Mouse (Mus musculus) limb, embryonic 10.5 days (tissue): ENCODE measurements around the gene Aacs. TPM values are rescaled to one million over a fixed set of nuclear protein-coding genes. Genes with fewer than 3 reads are reported as not detected.
"Not testable (repeated sequence)": the region's sequence is repeated elsewhere in the genome, so short reads cannot be mapped to it uniquely, and the experiment has no call there.

Experiments used
- DNase-seq: peaks from one replicate; pipeline ENCODE4 v3.0.0-alpha.2; 2017; ENCODE audit warnings: low spot score
- H3K27ac ChIP-seq: fragments of 300-500 bp; sonication (generic); 2 replicates; pipeline ENCODE4 v1.5.1; 2016; ENCODE audit warnings: mild to moderate bottlenecking
- H3K27me3 ChIP-seq: fragments of 300-500 bp; sonication (generic); 2 replicates; pipeline ENCODE4 v1.6.1; 2016; ENCODE audit warnings: low read depth, mild to moderate bottlenecking; ENCODE audit not compliant: poor library complexity, severe bottlenecking
- H3K36me3 ChIP-seq: fragments of 300-500 bp; sonication (generic); 2 replicates; pipeline ENCODE4 v1.6.1; 2016; ENCODE audit warnings: mild to moderate bottlenecking, moderate library complexity
- H3K4me1 ChIP-seq: fragments of 300-500 bp; sonication (generic); 2 replicates; pipeline ENCODE4 v1.6.1; 2016
- H3K4me3 ChIP-seq: fragments of 300-500 bp; sonication (generic); 2 replicates; pipeline ENCODE4 v1.5.1; 2016; ENCODE audit warnings: mild to moderate bottlenecking, moderate library complexity
- H3K9me3 ChIP-seq: fragments of 300-500 bp; sonication (generic); replicated peaks from 2 replicates; pipeline ENCODE4 v1.6.1; 2016; ENCODE audit warnings: mild to moderate bottlenecking
- WGBS: fragments of 180-500 bp; shearing (Covaris S2); methylation state at CpG from one replicate; pipeline ENCODE4 v1.1.7; 2016; 5-methylcytosine and 5-hydroxymethylcytosine counted together
- polyA plus RNA-seq: library from polyadenylated mRNA; unstranded; fragments of >200 nt; fragmentation: Nextera tagmentation; extraction: Ambion mirVana; gene quantifications from 2 replicates; pipeline ENCODE4 v1.2.1, GENCODE M21; 2016

The Aacs gene
- polyA plus RNA-seq: 56.7 and 57.9 TPM in 2 replicates

DNA sequence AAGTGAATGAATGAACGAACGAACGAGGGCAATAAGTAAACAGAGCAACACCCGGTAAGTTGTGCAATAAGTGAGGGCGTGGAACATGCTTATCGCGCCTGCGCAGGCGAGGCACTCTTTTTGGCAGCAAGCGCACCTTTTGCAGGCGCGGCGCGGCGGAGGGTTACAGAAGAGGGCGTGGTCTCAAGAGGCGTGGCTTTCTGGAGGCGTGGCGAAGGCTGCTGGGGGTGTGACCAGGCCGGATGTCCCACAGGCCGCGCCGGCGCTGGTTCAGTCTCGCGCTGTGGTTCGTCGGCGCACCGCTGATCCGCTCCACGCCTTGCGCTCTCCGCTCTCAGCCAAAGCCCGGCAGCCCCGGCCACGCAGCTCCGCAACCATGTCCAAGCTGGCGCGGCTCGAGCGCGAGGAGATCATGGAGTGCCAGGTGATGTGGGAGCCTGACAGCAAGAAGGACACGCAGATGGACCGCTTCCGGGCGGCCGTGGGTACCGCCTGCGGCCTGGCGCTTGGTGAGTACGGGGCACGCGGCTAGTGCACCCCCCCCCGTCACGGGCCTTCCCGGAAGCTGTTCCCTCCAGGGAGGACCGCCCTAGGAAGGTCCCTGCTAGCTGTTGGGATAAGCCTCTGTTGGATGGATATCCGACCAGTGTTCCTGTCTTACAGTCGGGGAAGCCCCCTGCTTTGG, at the start of gene Aacs:
TSS of gene Aacs (plus strand) at position 214 of the 685 bp plus-strand sequence.
- Histone ChIP-seq H3K9me3 (no peaks in the 10 kb centered on the region), H3K27me3 (no peaks in the 10 kb centered on the region), H3K36me3 (peaks cover 20% of the 10 kb centered on the region), H3K27ac (peak within 1 kb of the TSS; percentile 84), H3K4me3 (peak within 1 kb of the TSS; percentile 79), H3K4me1 (peaks cover 36% of the 10 kb centered on the region)
- DNase-seq: peak; percentile 99
- under 1% methylated on average over 60 of the region's 60 CpGs for WGBS

DNA sequence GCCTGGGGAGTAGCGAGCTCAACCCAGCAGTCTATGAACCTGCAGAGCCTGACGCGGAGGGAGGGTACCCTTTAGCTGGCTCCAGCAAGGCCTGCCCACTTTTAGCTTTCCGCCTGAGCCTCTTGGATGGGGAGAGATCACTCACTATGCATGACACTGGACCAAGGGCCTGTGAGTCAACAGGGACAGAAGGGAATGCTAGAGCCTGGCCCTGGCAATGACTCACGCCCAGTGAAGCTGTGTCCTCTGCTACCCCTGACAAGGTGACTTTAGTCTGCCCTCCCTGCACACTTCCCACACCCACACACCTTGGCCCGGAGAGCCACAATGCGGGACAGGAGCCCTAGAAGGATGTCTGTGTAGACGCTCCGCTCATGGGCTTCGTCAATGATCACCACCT, 49.3 kb upstream of the Aacs start:
- WGBS: 97% methylated on average over 10 of the region's 10 CpGs
- no peak overlapping the region for H3K4me3 ChIP-seq
- H3K4me1 ChIP-seq: no peaks in the 10 kb centered on the region
- H3K36me3 ChIP-seq: peaks cover 100% of the 10 kb centered on the region
- no peaks in the 10 kb centered on the region for H3K27me3 ChIP-seq
- no peak overlapping the region for H3K27ac ChIP-seq
- no peaks in the 10 kb centered on the region for H3K9me3 ChIP-seq
- no peak for DNase-seq

DNA sequence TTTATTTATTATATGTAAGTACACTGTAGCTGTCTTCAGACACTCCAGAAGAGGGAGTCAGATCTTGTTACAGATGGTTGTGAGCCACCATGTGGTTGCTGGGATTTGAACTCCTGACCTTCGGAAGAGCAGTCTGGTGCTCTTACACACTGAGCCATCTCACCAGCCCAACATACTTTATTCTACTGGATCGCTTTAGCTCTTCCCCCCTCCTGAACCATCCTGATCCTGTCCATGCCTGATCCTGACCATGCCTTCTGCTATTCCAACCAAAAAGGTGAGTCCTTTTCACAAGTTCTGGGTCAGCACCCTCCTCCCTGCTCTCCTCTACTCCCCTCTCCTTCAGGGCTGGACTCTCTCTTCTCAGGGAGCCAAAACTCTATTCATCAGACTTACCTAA, 43.3 kb upstream of the Aacs start:
- not testable (repeated sequence) for H3K27me3 ChIP-seq, H3K27ac ChIP-seq, H3K9me3 ChIP-seq, H3K4me1 ChIP-seq, DNase-seq, H3K4me3 ChIP-seq
- peaks cover 46% of the 10 kb centered on the region for H3K36me3 ChIP-seq
- 95% methylated on average over 2 of the region's 2 CpGs for WGBS

DNA sequence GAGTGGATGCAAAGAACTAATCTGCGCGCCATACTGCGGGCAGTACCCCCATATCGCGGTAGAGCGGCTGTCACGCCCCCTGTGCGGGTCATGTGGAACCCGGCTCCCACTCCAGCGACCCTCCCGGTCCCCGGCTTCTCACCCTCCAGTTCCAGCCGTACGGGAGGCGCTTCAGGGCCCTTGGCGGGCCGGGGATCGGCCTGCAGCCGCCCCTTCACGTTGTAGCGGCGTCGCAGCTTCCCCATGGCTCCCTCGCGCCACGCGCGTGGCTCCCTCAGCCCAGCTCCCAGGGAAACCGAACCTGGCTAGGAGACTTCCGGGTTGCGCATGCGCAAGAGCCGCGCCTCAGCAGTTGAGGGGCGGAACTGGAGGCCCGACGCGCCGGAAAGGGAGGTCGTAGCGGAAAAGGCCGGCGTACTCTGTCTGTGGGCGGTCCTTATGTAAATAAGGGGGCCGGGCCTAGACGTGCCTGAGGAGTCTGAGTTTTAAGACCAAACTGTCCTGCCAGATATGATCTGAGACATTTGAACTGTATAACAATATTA, 41.7 kb upstream of the Aacs start, which contains the start of gene Dhx37:
TSS of gene Dhx37 (minus strand) at position 329 of the 545 bp plus-strand sequence.
- no peaks in the 10 kb centered on the region for H3K9me3 ChIP-seq
- peak within 1 kb of the TSS; percentile 95 for H3K4me3 ChIP-seq
- H3K27me3 ChIP-seq: no peaks in the 10 kb centered on the region
- under 1% methylated on average over 46 of the region's 46 CpGs for WGBS
- H3K36me3 ChIP-seq: peaks cover 31% of the 10 kb centered on the region
- peak; percentile 96 for DNase-seq
- H3K4me1 ChIP-seq: peaks cover 10% of the 10 kb centered on the region
- H3K27ac ChIP-seq: peak within 1 kb of the TSS; percentile 90

DNA sequence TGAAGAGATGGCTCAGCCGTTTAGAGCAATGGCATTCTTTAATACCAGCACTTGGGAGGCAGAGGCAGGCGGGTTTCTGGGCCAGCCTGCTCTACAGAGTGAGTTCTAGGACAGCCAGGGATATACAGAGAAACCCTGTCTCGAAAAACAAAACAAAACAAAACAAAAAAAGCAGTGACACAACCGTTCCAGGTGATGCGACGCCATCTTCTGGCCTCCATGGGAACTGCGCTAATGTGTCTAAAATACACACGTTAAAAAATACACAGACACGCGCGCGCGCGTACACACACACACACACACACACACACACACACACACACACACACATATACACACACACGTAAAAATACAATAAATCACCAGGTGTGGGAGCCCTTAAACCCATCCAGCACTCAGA, 41.3 kb upstream of the Aacs start:
- not testable (repeated sequence) for H3K27me3 ChIP-seq, DNase-seq, H3K4me1 ChIP-seq, H3K9me3 ChIP-seq
- H3K36me3 ChIP-seq: peaks cover 26% of the 10 kb centered on the region
- WGBS: 52% methylated on average over 15 of the region's 15 CpGs
- peak overlapping the region; percentile 95 for H3K4me3 ChIP-seq
- H3K27ac ChIP-seq: peak overlapping the region; percentile 90; the same call in 1 of the 2 replicates

DNA sequence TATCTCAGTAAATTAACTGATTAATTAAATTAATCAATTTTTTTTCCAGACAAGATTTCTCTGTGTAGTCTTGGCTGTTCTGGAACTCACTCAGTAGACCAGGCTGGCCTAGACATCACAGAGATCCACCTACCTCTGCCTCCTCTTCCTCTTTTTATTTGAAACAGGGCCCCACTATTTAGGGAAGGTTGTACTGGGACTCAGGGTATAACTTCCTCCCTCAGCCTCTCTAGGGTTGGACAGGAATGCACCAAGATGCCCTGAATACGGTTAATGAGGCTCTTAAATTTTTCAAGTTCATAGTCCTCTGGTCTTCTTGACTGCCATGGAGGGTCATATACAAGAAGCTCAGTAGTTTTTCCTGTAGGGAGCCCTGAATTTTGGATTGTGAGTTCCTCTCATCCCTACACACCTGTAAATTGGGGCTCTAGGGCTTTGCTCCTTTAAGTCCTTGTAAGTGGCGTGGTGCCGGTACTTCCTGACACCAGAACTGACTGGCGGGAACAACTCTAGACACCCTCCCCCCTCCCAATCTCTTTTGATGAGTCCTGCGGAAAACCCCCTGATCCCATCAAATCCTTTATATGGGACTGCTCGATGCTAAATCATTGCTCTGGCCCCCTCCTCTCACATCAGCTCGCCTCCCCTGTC, 34.9 kb upstream of the Aacs start:
- Histone ChIP-seq H3K4me1 (peaks cover 22% of the 10 kb centered on the region), H3K36me3 (peaks cover 28% of the 10 kb centered on the region), H3K4me3 (peak overlapping the region; percentile 95), H3K9me3 (no peaks in the 10 kb centered on the region), H3K27me3 (no peaks in the 10 kb centered on the region), H3K27ac (peak overlapping the region; percentile 97)
- no peak for DNase-seq
- WGBS: 4% methylated on average over 7 of the region's 7 CpGs

DNA sequence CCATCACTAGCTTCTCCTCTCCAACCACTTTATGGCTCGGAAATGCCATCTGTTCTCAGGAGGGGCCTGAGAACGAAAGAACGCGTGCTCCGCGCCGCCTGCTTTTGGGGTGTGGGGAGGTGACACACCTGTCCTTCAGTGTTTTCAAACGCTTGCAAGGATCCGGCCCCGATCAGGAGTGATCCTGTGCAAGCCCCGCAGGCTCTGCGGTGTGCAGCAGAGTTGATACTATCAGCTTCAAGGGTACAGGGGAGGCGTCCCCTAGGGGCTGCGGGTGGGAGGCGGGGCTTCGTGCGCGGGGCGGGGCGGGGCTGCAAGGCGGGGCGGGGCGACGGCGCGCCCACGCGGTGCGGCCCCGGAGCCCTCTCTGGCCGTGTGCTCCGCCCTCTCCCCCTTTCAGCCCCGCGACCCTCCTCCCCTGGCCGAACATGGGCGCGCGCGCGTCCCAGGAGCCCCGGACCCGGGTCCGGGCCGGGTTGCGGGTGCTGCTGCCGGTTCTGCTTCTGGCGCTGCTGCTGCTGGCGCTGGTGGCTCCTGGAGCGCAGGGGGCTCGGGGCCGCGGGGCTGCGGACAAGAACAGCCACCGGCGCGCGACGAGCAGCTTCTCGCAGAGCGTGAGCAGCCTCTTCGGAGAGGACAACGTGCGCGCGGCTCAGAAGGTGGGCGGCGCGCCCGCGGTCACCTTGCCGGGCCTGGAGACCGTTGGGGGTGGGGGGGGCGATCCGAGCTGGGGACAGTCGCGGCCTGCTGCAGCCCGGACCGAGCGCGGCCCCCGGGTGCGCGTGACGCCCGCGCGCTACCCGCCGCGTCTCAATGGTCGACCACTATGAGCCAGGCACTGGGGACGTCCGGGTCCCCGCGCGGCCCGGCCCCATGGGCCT, 34.1 kb upstream of the Aacs start, which contains the start of gene Bri3bp:
TSS of gene Bri3bp (plus strand) at position 335 of the 881 bp plus-strand sequence.
- WGBS: under 1% methylated on average over 94 of the region's 97 CpGs
- Histone ChIP-seq H3K4me1 (peaks cover 22% of the 10 kb centered on the region), H3K9me3 (no peaks in the 10 kb centered on the region), H3K4me3 (peak within 1 kb of the TSS; percentile 95), H3K36me3 (peaks cover 33% of the 10 kb centered on the region), H3K27ac (peak within 1 kb of the TSS; percentile 97), H3K27me3 (no peaks in the 10 kb centered on the region)
- DNase-seq: peak; percentile 88

DNA sequence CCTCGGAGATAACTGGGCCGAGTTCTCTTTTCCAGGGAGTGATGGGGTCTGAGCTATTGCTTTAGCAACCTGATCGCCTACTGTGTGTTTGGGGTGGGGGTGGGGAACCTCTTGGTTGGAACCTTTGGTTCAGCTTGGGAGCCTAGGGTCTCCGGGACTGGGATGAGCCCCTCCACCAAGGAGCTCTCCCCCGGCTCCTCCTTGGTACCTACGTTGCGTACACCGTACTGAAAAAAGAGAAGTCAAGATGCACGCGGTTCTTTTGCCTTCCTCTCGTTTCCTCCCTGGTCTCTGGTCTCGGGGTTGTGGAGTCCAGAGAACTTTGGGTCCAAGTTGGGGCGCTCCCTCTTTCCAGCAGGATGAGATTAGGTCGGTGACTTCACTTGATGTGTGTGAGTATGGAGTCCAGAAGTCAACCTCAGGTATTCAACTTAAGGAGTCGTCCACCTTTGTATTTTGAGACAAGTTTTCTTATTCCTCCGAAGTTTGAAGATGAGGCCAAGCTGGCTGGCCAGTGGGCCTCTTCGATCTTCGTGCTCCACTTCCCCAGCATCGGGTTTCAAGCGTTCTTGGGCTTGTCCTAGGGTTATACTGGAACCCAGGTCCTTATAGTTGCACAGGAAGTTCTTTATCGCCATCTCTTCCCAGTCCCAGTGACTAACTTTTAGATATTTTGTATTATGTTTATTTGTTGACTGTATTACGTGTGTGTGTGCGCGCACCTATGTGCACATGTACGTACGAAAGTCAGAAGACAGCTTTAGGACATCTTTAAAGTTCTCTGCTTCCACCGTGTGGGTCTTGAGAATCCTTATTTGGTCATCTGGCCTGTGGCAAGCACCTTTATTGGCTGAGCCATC, 33.2 kb upstream of the Aacs start:
- Histone ChIP-seq H3K9me3 (no peaks in the 10 kb centered on the region), H3K27ac (peak overlapping the region; percentile 97), H3K27me3 (no peaks in the 10 kb centered on the region), H3K4me3 (peak overlapping the region; percentile 95), H3K36me3 (peaks cover 34% of the 10 kb centered on the region), H3K4me1 (peaks cover 22% of the 10 kb centered on the region)
- WGBS: 21% methylated on average over 27 of the region's 27 CpGs
- DNase-seq: no peak

DNA sequence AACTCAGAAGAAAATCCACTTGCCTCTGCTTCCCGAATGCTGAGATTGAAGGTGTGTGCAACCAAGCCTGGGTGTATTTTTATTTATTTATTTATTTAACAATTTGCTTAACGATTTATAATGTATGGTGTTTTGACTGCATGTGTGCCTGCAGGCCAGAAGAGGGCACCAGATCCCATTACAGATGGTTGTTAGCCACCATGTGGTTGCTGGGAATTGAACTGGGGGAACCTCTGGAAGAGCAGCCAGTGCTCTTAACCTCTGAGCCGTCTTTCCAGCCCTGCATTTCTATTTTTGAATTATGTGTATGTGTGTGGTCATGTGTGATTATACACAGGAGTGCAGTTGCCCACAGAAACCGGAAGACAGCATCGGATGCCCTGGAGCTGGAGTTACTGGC, 32.3 kb upstream of the Aacs start:
- DNase-seq: no peak
- no peaks in the 10 kb centered on the region for H3K9me3 ChIP-seq
- H3K4me1 ChIP-seq: peaks cover 22% of the 10 kb centered on the region
- H3K4me3 ChIP-seq: no peak overlapping the region
- H3K36me3 ChIP-seq: peaks cover 38% of the 10 kb centered on the region
- H3K27ac ChIP-seq: no peak overlapping the region
- H3K27me3 ChIP-seq: no peaks in the 10 kb centered on the region
- 92% methylated on average over 5 of the region's 5 CpGs for WGBS

DNA sequence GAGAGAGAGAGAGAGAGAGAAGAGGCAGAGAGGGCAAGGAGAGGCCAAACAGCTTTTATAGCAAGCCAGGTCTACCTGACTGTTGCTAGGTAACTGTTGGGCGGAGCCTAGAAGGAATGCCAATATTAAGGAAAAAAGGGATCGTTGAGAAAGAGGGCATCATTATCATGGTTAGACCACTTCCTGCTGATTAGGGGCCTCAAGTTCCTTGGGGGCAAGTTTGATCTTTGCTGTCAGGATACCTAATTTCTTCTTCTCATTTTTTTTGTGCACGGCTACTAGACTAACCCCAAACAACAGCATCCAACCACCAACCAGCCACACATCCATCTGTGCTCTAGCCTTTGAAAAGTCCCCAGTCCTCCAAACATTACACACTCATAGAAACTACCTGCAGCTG, 31.7 kb upstream of the Aacs start:
- Histone ChIP-seq H3K36me3 (peaks cover 41% of the 10 kb centered on the region), H3K4me3 (no peak overlapping the region), H3K4me1 (peaks cover 22% of the 10 kb centered on the region), H3K27ac (no peak overlapping the region), H3K27me3 (no peaks in the 10 kb centered on the region), H3K9me3 (no peaks in the 10 kb centered on the region)
- no peak for DNase-seq
- WGBS: 94% methylated on average over 3 of the region's 3 CpGs

DNA sequence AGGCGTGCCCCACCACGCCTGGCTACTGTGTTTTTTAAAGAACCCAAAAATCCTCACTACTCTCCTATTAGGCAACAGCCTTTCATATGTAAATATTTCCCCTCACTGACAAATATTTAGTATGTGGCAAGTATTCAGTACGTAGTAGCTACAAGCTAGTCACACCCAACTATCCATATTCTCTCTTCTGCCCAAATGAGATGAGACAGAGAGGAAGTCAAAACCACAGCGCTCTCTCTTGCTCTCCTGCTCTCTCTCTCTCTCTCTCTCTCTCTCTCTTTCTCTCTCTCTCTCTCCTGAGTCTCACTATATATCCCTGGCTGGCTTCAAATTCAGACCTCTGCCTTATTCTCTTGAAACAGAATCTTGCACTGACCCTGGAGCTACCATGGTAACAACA, 31.1 kb upstream of the Aacs start:
- 95% methylated on average over 4 of the region's 4 CpGs for WGBS
- H3K36me3 ChIP-seq: peaks cover 44% of the 10 kb centered on the region
- peaks cover 22% of the 10 kb centered on the region for H3K4me1 ChIP-seq

DNA sequence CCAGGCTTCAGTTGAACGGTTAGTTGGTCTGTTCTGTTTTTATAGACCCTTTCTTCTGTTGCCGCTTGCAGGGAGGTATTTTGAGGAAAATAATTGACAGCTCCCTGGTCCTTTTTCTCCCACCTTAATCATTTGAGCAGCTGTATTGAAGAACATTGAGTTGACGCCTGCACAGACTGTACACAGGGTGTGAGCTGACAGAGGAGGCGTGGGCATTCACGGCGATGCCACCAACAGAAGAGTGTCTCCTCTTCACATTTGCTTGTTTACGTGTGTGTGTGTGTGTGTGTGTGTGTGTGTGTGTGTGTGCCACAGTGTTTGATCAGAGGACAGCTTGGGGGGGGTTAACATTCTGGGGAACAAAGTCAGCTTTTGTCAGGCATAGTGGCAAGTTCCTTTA, 29.3 kb upstream of the Aacs start:
- H3K27me3 ChIP-seq: no peaks in the 10 kb centered on the region
- DNase-seq: no peak
- H3K4me3 ChIP-seq: no peak overlapping the region
- H3K27ac ChIP-seq: no peak overlapping the region
- H3K9me3 ChIP-seq: no peaks in the 10 kb centered on the region
- H3K4me1 ChIP-seq: peaks cover 14% of the 10 kb centered on the region; the same call in 1 of the 2 replicates
- H3K36me3 ChIP-seq: peaks cover 51% of the 10 kb centered on the region
- WGBS: 90% methylated on average over 7 of the region's 7 CpGs

More for the DNA sequence above, 31.1 kb upstream of the Aacs start:
- no peaks in the 10 kb centered on the region for H3K27me3 ChIP-seq
- no peak overlapping the region for H3K4me3 ChIP-seq
- no peak overlapping the region for H3K27ac ChIP-seq
- DNase-seq: no peak
- no peaks in the 10 kb centered on the region for H3K9me3 ChIP-seq
